Mouse (Mus musculus) embryo, embryonic 10.5 days (tissue): ENCODE data around the gene Olfr913.

Experiments used
- DNase-seq: peaks from one replicate; pipeline ENCODE4 v3.0.0-alpha.2; 2015; ENCODE audit warnings: low spot score

Gene Olfr913

GRCm38 (mm10) chr9:38592459-38592858 lies at the start of gene Olfr913:
Gene Olfr913, plus strand, starts transcription at chr9:38592759.
- no peak for DNase-seq

- DNase-seq: no peak
Observed at GRCm38 (mm10) chr9:38579878-38580277, 12.7 kb upstream of the Olfr913 start, which contains the start of gene Olfr912. Gene Olfr912, plus strand, starts transcription at chr9:38580178.

- DNase-seq: no peak
Observed at GRCm38 (mm10) chr9:38591056-38591455, 1.5 kb upstream of the Olfr913 start.

GRCm38 (mm10) chr9:38604802-38605201 lies 12.2 kb downstream of the Olfr913 start, which contains the start of gene Olfr914:
Gene Olfr914, plus strand, starts transcription at chr9:38605102.
- no peak for DNase-seq

- no peak for DNase-seq
Observed at GRCm38 (mm10) chr9:38632406-38632805, 39.8 kb downstream of the Olfr913 start.
